8 mouse cellular contexts compared by ENCODE assay signal in genomic region chr3:146107921-146108571, GRCm38 (mm10). TPM values are rescaled to one million over a fixed set of nuclear protein-coding genes. Genes with fewer than 3 reads are reported as not detected.
DNase-seq lines count a peak whose midpoint lies in the region; ATAC-seq lines count a peak whose summit lies in the region.

Gene Wdr63 (minus strand): TSS chr3:146108130.

- WGBS in embryonic facial prominence, embryonic 14.5 days = 13% methylated on average over 18 of the region's 18 CpGs
- 12% methylated on average over 18 of the region's 18 CpGs for WGBS in liver, embryonic 13.5 days (ENCODE audit: insufficient replicate concordance)

- intact Hi-C loops in heart, postnatal 10 days (cut with DNase I) = loop anchor here (10.0 kb wide), 1 partner anchor 67 kb away; no protein-coding TSS in a partner anchor

- H3K4me3 ChIP-seq in embryonic facial prominence, embryonic 14.5 days (ENCODE audit: low read depth, low read length) = peak within 1 kb of the TSS; percentile 46
- peak within 1 kb of the TSS; percentile 43 for H3K4me3 ChIP-seq in liver, embryonic 13.5 days (replicated peaks)

- ATAC-seq in CD4-positive, CD25-positive, alpha-beta regulatory T cell, adult 4 months = peak; percentile 97
- ATAC-seq in embryonic facial prominence, embryonic 14.5 days (ENCODE audit: low read depth) = peak; percentile 96
- peak; percentile 85 for ATAC-seq in liver, embryonic 13.5 days (ENCODE audit: low read depth)

- H3K9me3 ChIP-seq in embryonic facial prominence, embryonic 14.5 days (ENCODE audit: control insufficient read depth, low read length) = no peaks in the 10 kb centered on the region
- no peaks in the 10 kb centered on the region; the same call in 1 of the 2 replicates for H3K9me3 ChIP-seq in liver, embryonic 13.5 days (replicated peaks)

- H3K36me3 ChIP-seq in embryonic facial prominence, embryonic 14.5 days (ENCODE audit: control insufficient read depth, insufficient read depth, low read length) = no peaks in the 10 kb centered on the region
- no peaks in the 10 kb centered on the region for H3K36me3 ChIP-seq in liver, embryonic 13.5 days

- H3K4me1 ChIP-seq in embryonic facial prominence, embryonic 14.5 days (ENCODE audit: control insufficient read depth, insufficient read depth, low read length) = 0 out of 2 replicates have a peak, but pooled peaks cover 3% of the 10 kb centered on the region
- H3K4me1 ChIP-seq in liver, embryonic 13.5 days (replicated peaks) = no peaks in the 10 kb centered on the region

- H3K4me2 ChIP-seq in embryonic facial prominence, embryonic 14.5 days (ENCODE audit: low read depth, low read length) = peak within 1 kb of the TSS; percentile 89
- H3K4me2 ChIP-seq in liver, embryonic 13.5 days = peak within 1 kb of the TSS; percentile 63

- DNase-seq in adrenal gland, postnatal 25 days = peak; percentile 7
- DNase-seq in embryonic facial prominence, embryonic 14.5 days (ENCODE audit: low spot score) = peak; percentile 97
- peak; percentile 70 to 76 for DNase-seq in heart, postnatal 10 days
- DNase-seq in kidney, postnatal 4 days = peak; percentile 54 to 65
- DNase-seq in liver, embryonic 13.5 days = peak; percentile 17
- DNase-seq in natural killer cell, adult 2 months (ENCODE audit: low spot score in 2 of 2) = peak; percentile 44 to 50
- DNase-seq in thymus, postnatal 14 days = peak; percentile 66

- no peaks in the 10 kb centered on the region for H3K27me3 ChIP-seq in embryonic facial prominence, embryonic 14.5 days (replicated peaks; ENCODE audit: control insufficient read depth, insufficient read depth, low read length)
- peaks cover 24% of the 10 kb centered on the region for H3K27me3 ChIP-seq in liver, embryonic 13.5 days

- peak within 1 kb of the TSS; percentile 58 for H3K9ac ChIP-seq in embryonic facial prominence, embryonic 14.5 days (ENCODE audit: low read depth, low read length)
- no peak within 1 kb of the TSS for H3K9ac ChIP-seq in liver, embryonic 13.5 days

- no peak within 1 kb of the TSS for H3K27ac ChIP-seq in embryonic facial prominence, embryonic 14.5 days (replicated peaks; ENCODE audit: low read depth, low read length)
- H3K27ac ChIP-seq in liver, embryonic 13.5 days = no peak within 1 kb of the TSS

RNA-seq across cellular contexts. Expression of gene Wdr63, which starts in this region (rescaled TPM):
- polyA plus RNA-seq in CD4-positive, CD25-positive, alpha-beta regulatory T cell, adult 4 months (2017; shearing (Covaris generic)) = not detected
- not detected in 2 replicates for total RNA-seq in adrenal gland, postnatal 25 days (2021)
- polyA plus RNA-seq in embryonic facial prominence, embryonic 14.5 days (2014; fragmentation: Nextera tagmentation; extraction: Ambion mirVana) = 0.97 and 2.3 TPM in 2 replicates
- total RNA-seq in heart, postnatal 10 days (2021) = not detected
- 0.15 and 0.35 TPM in 2 replicates for polyA plus RNA-seq in liver, embryonic 13.5 days (2015; fragmentation: Nextera tagmentation; extraction: Ambion mirVana)

Comparison
In these comparisons a context has a peak if more than half of its experiments do, and no peak if none do; other contexts are left out.
1. Peak in ATAC-seq in CD4-positive, CD25-positive, alpha-beta regulatory T cell, adult 4 months; RNA of the gene not detected or under 1 TPM.
2. Peak in DNase-seq in adrenal gland, postnatal 25 days; RNA of the gene not detected or under 1 TPM.
3. Peak in DNase-seq in heart, postnatal 10 days; RNA of the gene not detected or under 1 TPM.
4. Peak in DNase-seq, ATAC-seq, H3K4me3 ChIP-seq and H3K4me2 ChIP-seq in liver, embryonic 13.5 days; RNA of the gene not detected or under 1 TPM.
5. DNase-seq: peak in every context shown above with its lines; median percentile 97 in embryonic facial prominence, embryonic 14.5 days; 73 in heart, postnatal 10 days; 66 in thymus, postnatal 14 days; 60 in kidney, postnatal 4 days; 47 in natural killer cell, adult 2 months; 17 in liver, embryonic 13.5 days; 7 in adrenal gland, postnatal 25 days.